Mouse (Mus musculus): ENCODE measurements around the gene Atp1a1.

The Atp1a1 gene

DNA sequence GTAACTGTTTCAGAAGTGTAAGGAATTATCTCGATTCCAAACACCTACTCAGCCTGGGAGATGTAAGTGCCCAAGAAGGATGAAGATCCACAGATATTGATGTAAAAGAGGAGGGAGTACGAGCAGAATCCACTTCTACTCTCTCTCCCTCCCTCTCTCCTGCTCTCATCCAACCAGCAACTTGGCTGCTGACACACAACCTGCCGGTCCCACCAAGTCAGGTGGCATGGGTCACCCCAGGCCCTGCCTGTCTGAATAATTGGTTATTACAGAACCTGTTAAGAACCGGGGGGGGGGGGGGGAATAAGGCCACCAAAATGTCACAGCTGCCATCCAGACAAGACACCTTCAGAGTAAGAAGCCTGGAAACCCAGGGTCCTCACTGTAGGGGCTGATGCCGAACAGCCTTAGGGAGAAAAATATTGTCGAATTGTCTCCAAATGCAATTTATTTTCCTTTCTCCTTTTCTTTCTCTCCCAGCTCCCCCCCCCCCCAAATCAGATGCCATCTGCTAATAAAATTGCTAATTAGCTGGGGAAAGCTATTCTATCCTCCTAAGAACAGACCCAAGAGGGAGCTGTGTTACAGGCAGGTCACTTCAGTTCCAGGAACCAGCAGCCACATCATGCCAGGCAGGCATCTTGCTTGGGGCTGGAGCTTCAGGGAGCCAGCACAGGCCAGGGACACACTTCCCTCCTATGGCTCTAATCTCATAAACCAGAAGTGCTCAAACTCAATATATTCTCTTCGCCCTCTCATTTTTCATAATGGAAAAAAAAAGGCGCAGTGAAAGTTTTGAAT, 6.7 kb upstream of the Atp1a1 start:
- no peak for DNase-seq

DNA sequence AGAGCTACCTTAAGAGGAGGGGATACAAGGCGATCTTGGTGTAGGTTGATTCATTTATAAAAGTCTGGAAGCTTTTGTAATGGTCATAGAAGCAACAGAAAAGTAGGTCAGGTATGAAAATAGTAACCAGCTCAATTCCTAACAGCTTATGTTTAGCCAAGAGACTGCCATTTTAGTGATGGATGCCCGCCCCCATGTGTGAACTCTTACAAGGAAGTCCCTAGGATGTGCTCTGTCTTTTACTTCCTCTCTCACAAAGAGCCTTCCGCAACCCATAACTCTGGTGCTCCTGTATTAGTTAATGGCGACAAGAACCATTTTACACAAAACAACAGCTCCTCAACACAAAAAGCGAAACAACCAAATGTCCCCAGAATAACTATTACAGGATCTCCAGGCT, 4.8 kb upstream of the Atp1a1 start:
- DNase-seq: no peak

DNA sequence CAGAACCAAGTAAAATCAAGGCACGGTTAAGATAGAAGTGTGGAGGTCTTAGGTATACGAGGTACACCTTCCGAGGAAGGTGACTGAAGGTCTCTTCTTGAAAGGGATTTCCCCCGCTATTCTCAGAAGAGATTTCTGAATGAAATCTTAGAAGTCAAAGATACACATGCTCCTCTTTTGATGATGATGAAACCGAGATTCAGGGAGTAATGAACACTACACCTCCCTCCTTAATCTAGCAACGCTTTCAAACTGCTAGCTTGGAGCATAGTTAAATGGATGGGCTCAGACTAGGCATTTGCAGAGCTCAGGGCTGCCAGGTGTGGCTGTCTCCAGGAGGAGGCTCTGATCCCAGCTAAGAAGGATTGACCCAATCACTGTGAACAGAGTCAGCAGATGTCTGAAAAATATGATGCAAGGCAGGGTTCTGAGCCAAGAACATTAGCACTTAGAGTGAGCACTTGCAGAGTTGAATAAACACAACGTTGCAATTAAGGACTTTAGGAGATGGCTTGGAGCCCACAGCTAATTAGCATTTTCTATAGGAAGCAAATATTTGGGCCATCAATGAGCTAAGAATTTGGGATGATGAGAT, 2.5 kb upstream of the Atp1a1 start:
- DNase-seq: no peak

DNA sequence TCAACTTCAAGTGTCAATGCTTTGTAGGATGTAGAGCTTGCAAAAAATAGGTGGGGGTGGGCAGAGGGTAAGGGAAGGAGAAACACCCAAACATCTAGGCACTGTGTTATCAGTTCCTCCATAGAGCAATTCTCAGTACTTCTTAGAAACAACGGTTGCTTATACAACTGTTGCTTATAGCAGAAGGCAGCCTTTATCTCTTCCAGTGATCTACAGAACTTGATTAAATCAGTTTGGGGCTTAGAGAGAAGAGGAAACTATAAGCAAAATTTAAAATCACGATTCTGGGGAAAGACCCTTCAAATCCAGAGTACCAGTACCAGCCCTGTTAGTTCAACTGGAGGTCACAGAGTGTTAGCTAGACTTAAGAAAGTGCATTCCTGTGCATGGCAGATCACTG, 1.2 kb upstream of the Atp1a1 start:
- DNase-seq: no peak

DNA sequence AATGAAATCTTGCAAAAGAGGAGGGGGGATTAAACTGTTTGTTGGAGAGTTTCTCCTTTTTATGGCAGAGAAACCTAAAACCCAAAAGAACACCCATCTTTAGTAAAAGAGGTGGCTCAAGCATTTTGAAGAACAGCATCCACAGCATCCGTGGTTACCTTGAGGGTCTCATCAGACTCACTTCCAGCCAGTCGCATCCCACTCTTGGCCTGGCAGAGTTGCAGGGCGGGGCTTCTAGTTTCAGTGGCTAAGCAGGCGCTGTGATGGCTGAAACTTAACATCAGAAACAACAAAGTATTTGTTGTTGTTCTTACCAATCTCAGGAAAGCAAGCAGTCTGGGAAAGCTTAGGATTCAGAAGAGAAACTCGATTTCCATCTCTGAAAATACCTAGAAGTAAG, 807 bp upstream of the Atp1a1 start:
- DNase-seq: no peak

DNA sequence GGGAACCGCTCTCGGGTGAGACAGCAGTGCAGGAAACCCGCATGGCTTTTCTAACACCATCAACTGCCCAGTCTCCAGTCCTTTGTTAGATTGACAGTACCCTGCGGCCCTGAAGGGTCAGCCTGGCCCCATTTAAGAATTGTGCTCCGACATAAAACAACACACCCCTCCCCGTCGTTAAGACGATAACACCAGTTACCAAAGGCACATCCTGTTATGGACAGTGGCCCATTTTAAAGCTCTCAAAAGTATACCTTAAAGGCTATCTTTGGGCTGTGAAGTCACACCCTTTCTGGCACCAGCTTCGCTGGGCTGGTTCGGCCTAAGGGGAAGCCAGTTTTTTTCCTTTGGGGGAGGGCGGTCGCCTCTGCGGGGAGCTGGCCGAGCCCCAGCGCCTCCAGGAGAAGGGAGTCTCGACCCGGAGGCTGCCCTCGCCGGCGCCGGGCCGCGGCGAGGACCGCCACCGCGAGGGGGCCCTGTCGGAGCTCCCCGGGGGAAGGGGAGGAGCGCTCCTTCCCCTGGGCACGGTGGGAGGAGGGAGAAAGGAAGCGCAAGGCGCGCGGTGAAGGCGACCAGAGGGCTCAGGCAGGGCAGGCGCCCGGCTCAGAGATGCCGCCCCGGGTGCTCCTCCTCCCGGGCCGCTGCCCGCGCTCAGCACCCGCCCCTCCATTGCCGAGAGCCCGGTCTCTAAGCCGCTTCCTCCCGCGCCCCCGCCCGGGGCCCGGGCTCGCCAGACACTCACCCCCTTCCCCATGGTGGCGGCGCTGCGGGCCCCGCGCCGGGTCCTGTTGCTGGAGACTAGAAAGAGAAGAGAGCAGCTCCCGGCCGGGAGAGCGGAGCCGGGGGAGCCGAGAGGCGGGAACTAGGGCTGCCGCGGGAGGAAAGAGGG, 579 bp downstream of the Atp1a1 start:
- peak; percentile 76 to 78 for DNase-seq

DNA sequence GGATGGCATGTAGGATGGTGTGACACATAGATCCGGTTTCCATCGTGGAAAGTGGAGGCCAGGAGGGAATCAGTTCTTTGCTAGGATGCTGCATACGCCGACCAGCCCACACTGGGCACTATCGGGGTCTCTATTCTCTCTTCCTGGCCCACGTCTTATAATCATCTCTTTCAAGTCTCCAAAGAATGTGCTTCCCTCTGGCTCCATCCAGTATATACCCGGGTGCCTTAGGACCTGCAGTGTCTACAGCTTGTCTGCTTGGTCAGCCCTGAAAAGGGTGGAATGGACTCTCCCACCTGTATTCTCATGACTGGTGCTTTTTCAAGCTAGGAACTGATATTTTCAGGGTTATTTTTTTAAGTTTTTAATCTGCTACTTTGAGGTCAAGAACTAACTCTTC, 1.3 kb downstream of the Atp1a1 start:
- DNase-seq: no peak

DNA sequence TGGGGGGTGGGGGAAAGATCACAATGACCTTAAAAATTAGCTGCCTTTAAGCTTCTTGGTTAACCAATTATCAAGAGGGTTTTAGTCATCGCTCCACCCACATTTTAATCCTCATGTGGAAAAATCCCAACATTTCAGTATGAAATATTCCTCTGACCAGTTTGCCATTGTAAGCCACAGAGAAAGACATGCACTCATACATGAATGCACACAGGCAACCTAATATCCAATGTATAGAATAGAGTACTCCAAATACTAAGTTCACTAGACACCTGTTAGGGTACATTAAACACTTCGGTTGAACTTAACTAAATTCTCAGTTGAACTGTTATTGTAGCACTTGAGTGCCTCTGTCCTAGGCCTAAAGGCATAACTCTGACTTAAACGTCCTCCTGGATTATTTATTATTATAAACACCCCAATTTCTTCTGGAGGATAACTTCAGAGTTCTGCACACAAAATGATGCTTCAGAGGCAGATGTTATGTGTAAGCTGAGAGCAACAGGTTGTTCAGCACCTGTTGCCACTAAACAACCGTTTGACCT, 1.9 kb downstream of the Atp1a1 start:
- no peak for DNase-seq

DNA sequence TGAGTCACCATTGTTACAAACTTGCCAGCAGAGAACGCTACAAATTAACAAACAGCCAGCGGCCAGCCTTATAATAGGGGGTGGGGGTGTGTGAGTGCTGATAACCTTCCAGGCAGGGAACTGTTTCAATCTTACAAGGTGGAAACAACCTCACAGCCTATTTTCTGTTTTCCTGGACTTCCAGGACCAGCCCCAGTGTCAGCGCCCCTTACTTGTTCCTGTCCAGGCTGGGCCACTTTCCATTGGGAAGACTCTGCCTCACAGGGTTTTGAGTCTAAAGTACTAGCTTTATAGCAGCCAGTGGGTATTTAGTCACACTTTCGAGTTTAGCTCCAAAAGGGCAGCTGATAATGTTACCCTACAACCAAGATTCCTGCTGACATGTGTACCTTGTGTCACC, 2.8 kb downstream of the Atp1a1 start:
- DNase-seq: no peak

DNA sequence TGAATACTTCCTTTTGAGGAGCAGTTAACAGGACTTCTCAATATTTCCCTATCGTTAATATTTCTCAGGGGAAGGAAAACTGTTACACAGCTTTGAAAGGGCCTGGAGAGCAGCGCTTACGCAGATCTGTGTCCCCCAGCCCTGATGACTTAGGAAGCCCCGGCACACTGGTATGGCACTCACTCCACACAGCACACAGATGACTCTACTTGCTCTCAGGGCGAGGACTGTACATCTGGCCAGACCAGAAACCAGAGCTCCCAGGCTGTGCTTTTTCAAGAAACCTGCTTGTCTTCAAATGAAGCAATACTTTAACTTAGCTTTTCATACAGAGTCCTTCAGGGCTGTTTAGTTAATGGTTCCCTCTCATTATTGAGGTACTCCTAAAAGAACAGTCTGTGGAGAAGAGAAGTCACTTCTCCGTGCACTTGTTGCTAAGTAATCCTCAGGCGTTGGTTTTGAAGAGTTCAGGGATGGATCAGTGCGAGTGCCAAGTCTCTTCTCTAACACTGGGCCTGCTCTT, 3.4 kb downstream of the Atp1a1 start:
- DNase-seq: no peak

DNA sequence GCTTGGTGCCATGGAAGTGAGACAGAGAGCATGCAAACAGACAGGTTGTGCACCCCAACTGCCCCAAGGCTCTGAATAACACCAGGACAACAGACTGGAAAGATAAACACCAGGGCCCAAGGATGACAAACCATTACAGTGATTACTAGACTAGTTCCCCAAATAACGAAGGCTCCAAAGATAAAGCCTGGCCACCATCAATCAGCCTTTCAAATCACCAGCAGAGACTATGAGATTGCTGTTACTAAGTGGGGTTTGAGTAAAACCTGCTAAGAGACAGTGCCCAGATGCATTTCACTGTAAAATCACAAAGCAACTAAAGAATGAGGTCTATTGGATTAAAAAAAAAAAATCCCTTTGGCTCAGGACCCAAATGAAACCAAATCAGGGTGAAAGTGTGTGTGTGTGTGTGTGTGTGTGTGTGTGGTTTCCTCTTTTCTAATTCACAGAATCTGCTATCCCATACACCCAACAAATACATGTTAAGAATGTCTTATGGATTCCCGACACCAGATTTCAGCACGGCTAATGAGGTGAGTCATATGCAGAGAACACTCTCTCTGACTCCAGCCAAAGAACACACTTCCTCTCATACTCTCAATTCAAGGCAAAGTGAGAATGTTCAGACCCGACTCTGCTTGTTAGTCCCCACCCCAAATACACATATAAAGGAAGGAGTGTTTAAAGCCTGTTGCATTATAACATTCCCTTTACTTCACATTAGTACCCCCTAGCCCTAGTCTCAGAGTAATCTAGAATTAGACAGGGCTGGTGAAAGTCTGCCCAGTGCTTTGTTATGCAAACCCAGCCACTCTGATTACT, 4.4 kb downstream of the Atp1a1 start:
- DNase-seq: peak in 1 of 2 experiments; percentile 15

DNA sequence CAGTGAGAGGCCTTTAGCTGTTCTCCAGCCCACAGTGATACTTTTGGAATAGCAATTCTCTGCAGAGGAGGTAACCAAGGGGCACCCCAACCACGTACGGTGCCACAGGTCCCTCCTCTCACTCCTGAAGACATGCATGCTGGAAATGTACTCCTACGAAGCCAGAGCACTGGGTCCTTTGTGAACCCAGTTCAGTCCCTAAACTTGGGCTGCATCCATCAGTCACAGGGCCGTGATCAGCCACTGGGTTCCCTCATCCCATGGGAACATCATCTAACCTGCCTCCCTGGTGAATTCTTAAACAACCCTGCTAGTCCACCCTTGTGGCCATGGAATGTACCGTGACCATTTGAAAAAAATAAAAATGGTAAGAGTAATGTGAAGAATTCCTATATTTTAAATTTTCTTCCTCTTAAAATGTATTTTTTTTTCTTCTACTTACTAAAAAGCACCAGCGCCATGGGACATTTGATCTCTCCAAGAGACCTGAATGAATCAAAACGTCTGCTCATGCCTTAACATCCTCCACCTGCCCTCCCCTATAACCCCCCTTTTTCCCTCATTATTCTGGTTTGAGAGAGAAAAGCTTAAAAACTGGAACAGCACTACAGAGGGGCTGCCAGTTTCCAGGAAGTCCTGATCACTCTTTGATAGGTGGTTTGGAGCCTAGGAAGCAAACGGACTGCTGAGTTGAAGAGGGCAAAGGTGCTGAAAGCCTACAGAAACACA, 5.1 kb downstream of the Atp1a1 start:
- DNase-seq: no peak

DNA sequence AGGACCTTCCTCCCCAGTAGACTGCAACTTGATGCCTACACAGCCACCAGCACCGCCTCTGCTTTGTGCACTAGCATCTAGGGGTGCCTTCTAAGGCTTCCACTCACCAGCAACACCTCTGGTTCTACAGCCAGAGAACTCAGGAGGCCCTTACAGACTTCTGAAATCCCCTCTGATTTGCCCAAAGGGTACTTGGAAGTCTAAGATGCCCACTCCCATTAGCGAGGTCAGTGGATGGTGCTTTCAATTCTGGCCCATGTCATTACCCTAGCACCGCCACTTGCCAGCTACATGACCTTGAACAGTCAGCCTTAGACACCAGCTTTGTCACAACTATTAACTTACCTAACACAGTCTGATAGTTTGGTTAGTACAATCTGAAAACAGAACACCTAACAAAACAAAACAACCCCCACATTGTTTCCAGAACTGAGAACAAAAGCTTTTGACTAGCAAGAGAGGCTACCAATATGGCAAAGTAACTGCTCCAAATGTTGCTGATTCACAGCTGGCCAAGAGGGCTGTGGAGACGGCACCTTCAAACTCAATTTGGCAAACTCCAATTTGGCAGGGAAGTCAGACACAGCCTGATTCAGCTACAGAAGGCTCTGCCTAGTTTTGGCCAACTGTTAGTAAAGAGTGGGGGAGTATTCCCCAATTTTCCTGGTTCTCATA, 6.1 kb downstream of the Atp1a1 start:
- no peak for DNase-seq

DNA sequence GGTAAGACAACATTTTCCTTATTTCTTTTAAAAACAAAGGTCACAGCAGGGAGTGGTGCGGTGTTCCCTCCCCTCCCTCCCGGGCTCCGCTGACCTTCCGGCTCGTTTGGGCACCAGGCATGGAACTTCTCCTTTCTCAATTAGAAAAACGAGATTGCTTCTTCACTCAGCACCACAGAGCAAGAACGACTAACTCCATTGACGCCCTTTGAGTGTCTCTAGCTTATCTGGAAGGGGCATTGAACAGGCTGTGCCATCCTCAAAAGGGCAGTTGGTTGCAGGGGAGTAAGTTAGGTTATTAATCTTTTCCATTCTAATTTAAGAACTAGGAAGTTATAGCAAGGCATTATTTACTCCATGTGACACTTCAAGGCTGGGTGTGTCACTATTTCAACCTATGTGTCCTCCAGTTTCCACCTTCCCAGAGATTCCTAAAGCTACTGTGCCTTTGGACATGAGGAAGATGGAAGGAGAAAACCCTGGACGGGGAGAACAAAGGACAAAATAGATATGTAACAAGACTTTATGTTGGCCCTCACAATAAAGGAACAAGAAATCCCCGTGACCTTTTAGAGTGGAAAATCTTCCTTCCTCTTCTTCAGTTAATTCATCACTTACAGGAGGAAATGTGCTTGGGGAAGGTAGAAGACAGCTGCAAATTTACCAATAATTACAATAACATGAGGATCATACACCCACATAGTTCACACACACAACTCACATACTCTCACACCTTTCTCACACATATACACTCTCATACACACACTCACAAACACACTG, 7.0 kb downstream of the Atp1a1 start:
- no peak for DNase-seq

DNA sequence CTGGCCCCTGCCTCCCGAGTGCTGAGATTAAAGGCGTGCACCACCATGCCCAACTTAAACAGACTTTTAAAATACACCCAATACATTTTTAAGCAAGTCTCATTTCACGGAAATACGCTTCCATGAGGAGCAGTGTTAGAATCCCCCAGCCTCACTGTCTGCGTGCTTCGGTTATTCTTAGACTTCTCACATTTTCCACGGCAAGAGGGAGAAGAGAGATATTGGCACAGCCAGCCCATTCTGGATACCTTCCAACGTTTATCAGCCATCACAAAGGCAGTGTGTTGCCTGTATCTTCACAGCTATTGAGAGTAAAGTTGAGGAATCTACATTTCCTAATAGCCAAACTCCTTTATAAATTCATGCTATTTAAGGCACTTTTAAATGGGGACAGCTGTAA, 7.8 kb downstream of the Atp1a1 start:
- DNase-seq: no peak

DNA sequence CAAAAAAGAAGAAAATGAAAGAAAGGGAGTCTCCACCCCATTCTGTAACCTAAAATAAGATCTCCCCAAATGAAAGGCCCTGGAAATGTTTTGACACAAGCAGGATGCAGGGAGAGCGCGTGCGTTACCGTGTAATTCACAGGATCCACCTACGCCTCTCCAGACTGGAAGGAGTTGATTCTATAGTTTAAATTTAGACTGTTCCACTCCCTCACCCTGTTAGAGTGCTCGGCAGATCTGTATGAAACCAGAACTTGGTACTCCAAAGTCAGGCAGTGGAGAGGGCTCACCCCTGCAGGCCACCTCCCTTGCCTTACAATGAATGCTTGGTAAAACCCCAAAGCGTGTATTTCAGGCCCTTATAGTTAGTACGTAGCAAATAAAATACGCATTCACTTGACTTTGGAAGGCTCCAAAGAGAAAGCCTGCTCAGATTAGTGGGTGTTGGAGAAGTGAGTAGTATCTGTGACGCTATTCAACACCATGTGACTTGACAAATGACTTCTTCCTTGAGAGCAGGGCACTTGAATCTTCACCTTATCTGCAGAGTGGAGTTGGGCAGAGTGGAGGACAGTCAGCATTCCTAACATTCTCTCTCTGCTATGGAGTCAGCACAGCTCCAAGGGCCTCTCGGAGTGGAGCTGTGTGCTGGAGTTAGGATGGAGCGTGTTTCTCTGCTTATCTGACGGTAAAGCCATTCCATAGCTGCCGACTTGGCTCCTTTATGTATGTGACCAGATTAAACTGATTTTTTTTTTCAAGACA, 8.4 kb downstream of the Atp1a1 start:
- DNase-seq: no peak

DNA sequence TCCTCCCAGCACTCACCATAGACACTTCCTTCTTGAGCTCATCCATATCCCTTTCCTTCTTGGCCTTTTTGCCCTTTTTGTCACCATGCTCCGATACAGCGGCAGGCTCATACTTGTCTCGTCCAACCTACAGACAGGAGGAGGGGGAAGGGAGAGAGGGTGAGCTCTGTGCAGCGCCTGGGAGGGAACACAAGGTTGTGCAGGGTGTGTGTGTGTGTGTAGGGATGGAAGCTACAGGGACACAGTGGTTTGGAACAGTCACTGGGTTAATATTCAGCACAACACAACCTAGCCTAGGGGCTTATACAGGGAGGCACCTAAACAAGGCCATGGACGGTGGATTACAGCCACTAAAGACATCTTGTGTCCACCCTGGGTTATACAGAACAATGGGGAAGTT, 9.5 kb downstream of the Atp1a1 start:
- DNase-seq: no peak

DNA sequence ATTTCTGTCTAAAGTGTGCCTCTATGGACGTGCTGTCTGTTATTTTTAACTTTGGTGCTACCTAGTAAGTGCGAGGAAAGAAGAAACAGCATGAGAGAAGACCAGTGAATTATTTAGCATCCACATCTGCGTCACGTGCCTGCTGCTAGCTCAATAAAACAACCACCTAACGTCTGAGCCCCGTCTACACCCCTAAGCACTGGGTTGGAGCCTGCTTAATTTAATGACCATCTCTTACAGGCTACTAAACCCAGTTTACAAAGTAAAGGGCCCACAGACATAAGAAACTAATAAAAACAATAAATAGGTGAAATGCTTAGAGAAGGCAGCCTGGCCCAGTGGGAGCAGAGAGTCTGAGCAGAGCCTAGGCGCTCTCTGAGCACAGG, 11.2 kb downstream of the Atp1a1 start:
- DNase-seq: no peak
